22 mouse cellular contexts compared by ENCODE assay signal in the genomic region with DNA sequence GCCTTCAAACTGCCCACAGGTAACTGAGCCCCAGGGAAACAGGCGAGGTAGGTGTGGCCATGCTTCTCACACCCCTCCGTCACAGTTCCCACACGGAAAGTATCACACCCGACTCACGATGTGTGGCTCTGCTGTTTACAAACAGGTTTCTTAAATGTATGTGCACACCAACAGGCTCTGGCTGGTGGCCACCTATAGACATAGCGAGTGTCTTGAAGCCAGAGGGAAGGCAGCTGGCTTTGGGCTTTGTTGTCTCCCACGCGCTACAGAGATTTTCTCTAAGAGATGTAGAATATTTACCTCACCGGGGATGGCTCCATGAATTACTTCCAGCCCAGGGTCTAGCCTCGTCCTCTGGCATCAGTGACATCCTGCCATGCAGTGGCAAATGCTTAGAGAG.
DNase-seq lines count a peak whose midpoint lies in the region; ATAC-seq and TF ChIP-seq lines count a peak whose summit lies in the region.
"Had no signal": no experiment of that assay in that cellular context is flagged by ENCODE, and none has a peak within 500 bp of the region (broad histone marks: within the 10 kb centered on the region; RNA-seq: fewer than 3 reads in every experiment).

No protein-coding gene starts in this region.

- H3K27ac ChIP-seq in forebrain, postnatal 0 days (ENCODE audit: low read depth, low read length) = no peak overlapping the region
- H3K27ac ChIP-seq in forebrain, embryonic 15.5 days (replicated peaks) = no peak overlapping the region
- no peak overlapping the region for H3K27ac ChIP-seq in midbrain, embryonic 14.5 days (replicated peaks; ENCODE audit: low read depth, low read length)
- H3K27ac ChIP-seq in midbrain, embryonic 15.5 days = no peak overlapping the region
- H3K27ac ChIP-seq: embryonic facial prominence, embryonic 13.5 days; embryonic facial prominence, embryonic 15.5 days; forebrain, embryonic 10.5 days; forebrain, embryonic 12.5 days had no signal

- no peaks in the 10 kb centered on the region for H3K9me3 ChIP-seq in forebrain, postnatal 0 days (ENCODE audit: low read length)
- no peaks in the 10 kb centered on the region for H3K9me3 ChIP-seq in forebrain, embryonic 15.5 days
- H3K9me3 ChIP-seq in midbrain, embryonic 14.5 days (ENCODE audit: control insufficient read depth, low read length) = no peaks in the 10 kb centered on the region
- H3K9me3 ChIP-seq in midbrain, embryonic 15.5 days = no peaks in the 10 kb centered on the region
- H3K9me3 ChIP-seq: embryonic facial prominence, embryonic 13.5 days; embryonic facial prominence, embryonic 15.5 days; forebrain, embryonic 10.5 days; forebrain, embryonic 12.5 days had no signal

- DNase-seq in forebrain, postnatal 0 days = peak; percentile 45
- DNase-seq in midbrain, embryonic 14.5 days = peak; percentile 12
- peak; percentile 36 for DNase-seq in brain, adult 2 months (ENCODE audit: low read depth, low spot score)
- DNase-seq in brain, embryonic 14.5 days (ENCODE audit: low read depth) = peak; percentile 50
- no peak for DNase-seq in kidney, adult 18-20 months
- DNase-seq: adrenal gland, adult 2 months; adrenal gland, postnatal 10 days; adrenal gland, postnatal 25 days; cerebellum, adult 11 months; cerebellum, adult 18-20 months; cerebellum, adult 8-10 months; cerebellum, adult 9-11 months; cerebellum, postnatal 14 days; cerebellum, postnatal 36 days; embryo, embryonic 11 days had no signal

- H3K4me2 ChIP-seq in forebrain, postnatal 0 days (ENCODE audit: low read depth) = no peak overlapping the region
- H3K4me2 ChIP-seq in forebrain, embryonic 15.5 days (replicated peaks) = no peak overlapping the region
- H3K4me2 ChIP-seq in midbrain, embryonic 14.5 days (ENCODE audit: low read length) = no peak overlapping the region
- no peak overlapping the region for H3K4me2 ChIP-seq in midbrain, embryonic 15.5 days
- H3K4me2 ChIP-seq: embryonic facial prominence, embryonic 13.5 days; embryonic facial prominence, embryonic 15.5 days; forebrain, embryonic 12.5 days had no signal

- no peak overlapping the region for H3K9ac ChIP-seq in forebrain, postnatal 0 days
- H3K9ac ChIP-seq in forebrain, embryonic 15.5 days (replicated peaks) = no peak overlapping the region
- no peak overlapping the region for H3K9ac ChIP-seq in midbrain, embryonic 14.5 days (replicated peaks; ENCODE audit: low read length)
- no peak overlapping the region for H3K9ac ChIP-seq in midbrain, embryonic 15.5 days
- H3K9ac ChIP-seq: embryonic facial prominence, embryonic 13.5 days; embryonic facial prominence, embryonic 15.5 days; forebrain, embryonic 12.5 days had no signal

- 55% methylated on average over 10 of the region's 10 CpGs for WGBS in forebrain, postnatal 0 days
- WGBS in forebrain, embryonic 15.5 days = 57% methylated on average over 10 of the region's 10 CpGs
- 83% methylated on average over 10 of the region's 10 CpGs for WGBS in midbrain, embryonic 14.5 days
- WGBS in midbrain, embryonic 15.5 days = 75% methylated on average over 10 of the region's 10 CpGs

- no peak for TF ChIP-seq CTCF in forebrain, postnatal 0 days (IDR thresholded peaks at IDR 0.05; ENCODE audit: low read depth)
- TF ChIP-seq CTCF in brain, embryonic 14.5 days (IDR thresholded peaks at IDR 0.05; ENCODE audit: borderline replicate concordance, extremely low read depth, insufficient read depth, insufficient read length) = no peak

- H3K36me3 ChIP-seq in forebrain, postnatal 0 days (ENCODE audit: insufficient read depth) = no peaks in the 10 kb centered on the region
- H3K36me3 ChIP-seq in forebrain, embryonic 15.5 days = 0 out of 2 replicates have a peak, but pooled peaks cover 2% of the 10 kb centered on the region
- H3K36me3 ChIP-seq in midbrain, embryonic 14.5 days (ENCODE audit: control insufficient read depth, insufficient read depth, low read length) = no peaks in the 10 kb centered on the region
- H3K36me3 ChIP-seq in midbrain, embryonic 15.5 days (replicated peaks) = no peaks in the 10 kb centered on the region
- H3K36me3 ChIP-seq: embryonic facial prominence, embryonic 13.5 days; embryonic facial prominence, embryonic 15.5 days; forebrain, embryonic 10.5 days; forebrain, embryonic 12.5 days had no signal

- no peaks in the 10 kb centered on the region for H3K4me1 ChIP-seq in forebrain, postnatal 0 days (ENCODE audit: insufficient read depth)
- H3K4me1 ChIP-seq in forebrain, embryonic 15.5 days = peaks cover 21% of the 10 kb centered on the region; the same call in 1 of the 2 replicates
- peaks cover 12% of the 10 kb centered on the region; the same call in 1 of the 2 replicates for H3K4me1 ChIP-seq in midbrain, embryonic 14.5 days (ENCODE audit: control insufficient read depth, insufficient read depth, low read length)
- H3K4me1 ChIP-seq in midbrain, embryonic 15.5 days = peaks cover 22% of the 10 kb centered on the region

- 0 out of 2 replicates have a peak, but pooled peaks have one; percentile 27 for ATAC-seq in forebrain, postnatal 0 days
- no peak for ATAC-seq in forebrain, embryonic 15.5 days (replicated peaks)
- ATAC-seq in midbrain, embryonic 14.5 days (ENCODE audit: low FRiP score, low TSS enrichment) = no peak
- ATAC-seq in midbrain, embryonic 15.5 days (replicated peaks) = no peak

- H3K4me3 ChIP-seq in forebrain, postnatal 0 days (ENCODE audit: low read depth, low read length) = no peak overlapping the region
- H3K4me3 ChIP-seq in forebrain, embryonic 15.5 days = no peak overlapping the region
- no peak overlapping the region for H3K4me3 ChIP-seq in midbrain, embryonic 14.5 days (replicated peaks; ENCODE audit: low read depth, low read length)
- H3K4me3 ChIP-seq in midbrain, embryonic 15.5 days = no peak overlapping the region
- H3K4me3 ChIP-seq: embryonic facial prominence, embryonic 13.5 days; embryonic facial prominence, embryonic 15.5 days; erythroblast, embryonic 14.5 days; forebrain, embryonic 10.5 days; forebrain, embryonic 12.5 days had no signal

- no peak for TF ChIP-seq POLR2A in brain, embryonic 14.5 days (IDR thresholded peaks at IDR 0.05; ENCODE audit: borderline replicate concordance, extremely low read depth, insufficient read depth, insufficient read length, poor library complexity, severe bottlenecking)

- no peaks in the 10 kb centered on the region for H3K27me3 ChIP-seq in forebrain, postnatal 0 days (ENCODE audit: insufficient read depth, low read length)
- no peaks in the 10 kb centered on the region for H3K27me3 ChIP-seq in forebrain, embryonic 15.5 days
- no peaks in the 10 kb centered on the region for H3K27me3 ChIP-seq in midbrain, embryonic 14.5 days (ENCODE audit: control insufficient read depth, insufficient read depth, low read length)
- no peaks in the 10 kb centered on the region; the same call in 1 of the 2 replicates for H3K27me3 ChIP-seq in midbrain, embryonic 15.5 days (replicated peaks)
- H3K27me3 ChIP-seq: embryonic facial prominence, embryonic 13.5 days; embryonic facial prominence, embryonic 15.5 days had no signal
